Mouse (Mus musculus): ENCODE measurements at regions not wholly inside any gene's neighbourhood (a gene's known extent, or its start where the extent isn't known, plus 50 kb on each side); places are given as distances from the start of the nearest gene placed in this dataset.

DNA sequence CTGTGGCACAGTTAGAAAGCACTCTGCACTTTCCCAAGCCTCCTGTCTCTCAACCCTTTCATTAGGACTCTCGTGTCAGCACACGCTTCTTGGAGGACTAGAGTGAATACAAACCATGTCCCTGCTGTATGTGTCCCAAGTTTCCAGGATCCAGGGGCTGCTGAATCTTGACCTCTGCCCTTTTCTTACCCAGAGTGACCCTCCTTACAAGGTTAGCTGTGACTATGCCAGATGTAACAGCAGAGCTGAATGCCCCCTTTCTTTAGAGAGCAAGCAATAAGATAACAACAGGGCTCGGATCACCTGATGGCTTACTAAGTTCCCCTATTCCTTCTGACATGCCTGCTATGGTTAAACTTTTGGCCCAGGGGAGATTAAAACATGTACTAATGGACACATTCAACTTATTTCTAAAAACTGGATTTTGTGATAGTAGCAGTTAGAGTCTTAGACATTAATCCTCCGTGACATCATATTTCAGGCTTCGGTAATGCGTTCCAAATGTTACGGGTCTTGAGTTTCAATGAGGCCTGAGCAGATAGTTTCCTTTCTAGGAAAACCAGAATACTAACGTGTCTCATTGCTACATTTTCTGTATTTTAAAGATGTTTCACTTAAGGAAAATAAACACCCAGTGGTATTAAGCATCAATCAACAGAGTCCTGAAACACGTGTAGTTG is 607.0 kb downstream of the Dhx35 start:
- DNase-seq, result no peak

DNA sequence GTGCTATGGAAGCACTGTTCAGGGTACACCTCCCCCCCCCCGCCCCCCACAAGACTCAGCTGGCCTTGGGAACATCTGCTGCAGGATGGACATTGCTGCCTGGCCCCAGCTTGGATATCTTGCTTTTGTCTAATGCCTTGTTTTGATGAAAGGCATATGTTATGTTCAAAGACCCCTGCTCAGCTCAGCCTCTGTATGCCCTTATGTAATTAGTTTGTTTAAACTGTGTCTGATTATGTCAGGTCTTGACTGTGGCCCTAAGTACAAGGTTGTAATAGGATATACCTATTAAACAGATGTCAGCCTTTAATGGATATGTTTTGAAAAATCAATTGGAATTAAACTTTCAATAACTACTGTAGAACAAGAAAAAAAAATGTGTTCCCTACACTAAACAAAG is 610.3 kb downstream of the Dhx35 start:
- DNase-seq, result no peak

DNA sequence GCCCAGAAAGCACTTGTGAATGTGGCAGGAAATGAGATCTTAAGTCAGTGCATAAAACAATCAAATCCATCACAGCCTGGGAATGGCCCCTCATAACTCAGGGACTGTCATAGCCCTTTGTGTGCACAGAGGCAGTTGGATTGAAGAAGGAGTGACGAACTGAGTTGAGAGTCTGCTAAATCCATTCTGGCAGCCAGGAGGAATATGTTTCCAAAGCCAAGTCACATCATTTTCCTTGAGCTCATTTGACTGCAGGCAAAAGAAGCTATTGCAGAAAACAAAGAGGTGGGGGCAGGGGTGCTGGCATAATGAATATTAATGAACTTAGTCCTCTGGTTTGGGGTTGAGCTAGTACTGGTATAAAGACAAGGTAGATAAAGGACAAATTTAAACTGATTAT is 620.0 kb downstream of the Dhx35 start:
- no peak for DNase-seq

DNA sequence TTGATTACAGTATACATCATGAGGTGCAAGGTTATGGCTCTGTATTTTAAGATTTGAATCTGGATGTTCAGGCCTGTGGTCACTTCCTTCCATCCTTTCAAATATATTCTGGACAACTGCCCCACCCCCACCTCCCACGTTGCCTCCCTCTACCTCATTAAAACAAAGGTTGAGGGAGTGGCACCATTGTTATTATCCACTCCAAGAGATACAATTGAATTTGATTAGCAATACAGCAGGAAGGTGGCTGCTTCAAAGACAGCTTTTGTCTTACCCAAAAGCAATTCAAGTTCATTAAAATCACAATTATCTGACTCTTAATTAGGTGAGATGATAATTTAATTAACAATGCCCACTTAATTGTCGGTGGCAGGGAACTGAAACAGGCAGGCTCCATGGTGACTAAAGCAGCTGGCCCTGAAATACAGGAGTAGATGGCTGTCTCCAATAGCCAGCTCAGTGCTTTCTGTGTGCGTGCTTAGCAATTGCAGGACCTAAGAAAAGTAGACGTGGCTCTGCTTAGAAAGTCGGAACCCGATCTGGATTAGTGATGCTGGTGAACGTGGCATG is 623.8 kb downstream of the Dhx35 start:
- DNase-seq, result no peak

DNA sequence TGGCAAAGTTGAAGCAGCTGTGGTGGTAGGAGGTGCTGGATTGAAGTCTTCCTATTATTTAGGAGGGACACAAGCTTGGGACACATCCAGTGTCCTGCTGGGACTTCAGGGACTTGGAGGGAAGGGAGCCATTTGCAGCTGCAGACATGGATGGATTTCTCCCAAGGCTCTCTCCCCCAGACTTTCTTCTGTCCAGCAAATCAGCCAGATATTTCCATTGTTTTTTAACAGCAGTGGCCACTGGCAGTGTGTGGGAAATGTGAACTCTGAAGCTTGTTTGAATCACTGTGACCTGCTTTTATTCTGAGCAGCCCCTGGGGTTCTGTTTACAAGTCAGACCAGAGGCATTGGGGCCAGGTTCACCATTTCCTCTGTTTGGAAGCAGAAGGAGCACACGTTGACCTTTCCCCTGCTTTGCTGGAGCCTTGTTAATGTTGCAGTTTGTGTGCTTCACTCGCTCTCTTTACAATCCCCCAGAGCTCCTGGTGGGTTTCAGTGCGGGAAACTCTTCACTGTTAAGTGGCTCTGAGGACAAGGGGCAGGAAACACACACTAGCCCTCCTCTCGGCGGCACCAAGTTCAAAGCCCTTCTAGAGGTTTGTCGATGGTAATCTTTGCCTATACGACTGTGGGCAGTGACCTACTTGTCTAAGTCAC is 627.8 kb downstream of the Dhx35 start:
- no peak for DNase-seq

DNA sequence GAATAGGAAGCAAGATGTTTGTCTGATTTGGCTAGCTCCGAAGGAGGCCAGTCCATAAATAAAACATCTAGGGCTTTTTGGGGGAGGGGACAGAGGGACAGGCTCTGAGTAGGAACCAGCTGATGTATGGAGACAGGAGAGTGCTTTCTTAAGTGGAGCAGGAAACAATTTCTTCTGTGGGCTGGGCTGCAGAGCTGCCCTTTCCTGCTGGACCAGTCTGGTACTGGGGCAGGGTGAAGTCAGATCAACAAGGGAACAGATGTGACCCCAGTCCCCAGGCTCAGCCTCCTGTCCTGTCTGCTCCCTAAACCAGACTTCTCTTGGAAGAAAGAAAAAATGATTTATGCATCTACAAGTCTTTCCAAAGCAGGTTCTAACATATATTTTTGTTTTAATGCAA is 633.6 kb downstream of the Dhx35 start:
- no peak for DNase-seq

DNA sequence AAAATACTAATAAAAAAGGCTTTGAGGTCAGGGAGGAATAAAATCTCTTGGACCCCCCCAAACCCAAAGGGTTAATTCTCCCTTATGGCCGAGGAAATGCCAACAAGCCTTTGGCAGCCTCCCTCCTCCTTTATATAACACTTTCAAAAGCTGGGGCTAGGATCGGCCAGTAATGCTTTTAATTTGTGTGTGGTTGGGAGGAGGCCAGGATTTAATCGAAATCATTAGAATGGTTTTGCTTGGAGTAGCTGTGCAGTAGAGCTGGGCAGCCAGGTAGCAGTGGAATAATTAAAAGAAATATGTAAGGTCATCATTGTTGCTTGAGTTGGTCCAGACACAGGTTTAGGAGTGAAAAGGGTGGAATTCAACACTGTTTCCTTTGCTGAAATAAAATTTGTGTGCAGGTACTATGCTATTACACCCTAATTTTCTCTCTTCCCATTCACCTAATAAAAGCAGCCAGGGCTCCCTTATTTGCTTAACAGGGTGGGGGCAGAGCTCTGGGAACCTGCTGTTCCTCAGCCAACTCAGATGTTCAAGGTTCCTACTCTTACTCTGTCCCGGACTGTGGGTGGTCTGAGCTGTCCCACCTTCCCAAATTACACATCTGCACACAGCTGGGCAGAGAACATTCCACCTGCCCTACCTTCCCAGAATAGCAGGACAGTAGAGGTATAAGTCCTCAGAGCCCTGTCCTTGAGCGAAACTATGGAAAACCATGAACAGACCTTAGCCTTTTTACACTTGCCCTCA is 636.1 kb downstream of the Dhx35 start:
- DNase-seq, result no peak

DNA sequence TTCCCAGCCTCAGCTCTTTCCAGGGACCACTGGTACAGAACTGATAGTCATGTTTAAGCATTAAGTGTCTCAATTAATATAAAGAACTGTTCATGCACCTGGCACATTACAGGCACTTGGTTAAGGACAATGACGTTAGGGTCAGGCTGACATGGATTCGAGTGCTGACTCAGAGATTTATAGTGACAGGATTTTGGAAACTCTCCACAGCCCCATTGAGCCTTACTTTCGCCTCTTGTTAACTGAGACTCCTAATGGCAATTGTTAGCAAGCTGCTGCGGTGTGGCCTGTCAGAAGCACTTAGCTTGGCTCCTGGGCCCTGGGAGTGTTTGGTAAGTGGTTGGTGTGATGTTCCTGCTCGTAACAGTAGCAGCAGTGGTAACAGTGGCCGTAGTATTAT is 644.4 kb downstream of the Dhx35 start:
- no peak for DNase-seq

DNA sequence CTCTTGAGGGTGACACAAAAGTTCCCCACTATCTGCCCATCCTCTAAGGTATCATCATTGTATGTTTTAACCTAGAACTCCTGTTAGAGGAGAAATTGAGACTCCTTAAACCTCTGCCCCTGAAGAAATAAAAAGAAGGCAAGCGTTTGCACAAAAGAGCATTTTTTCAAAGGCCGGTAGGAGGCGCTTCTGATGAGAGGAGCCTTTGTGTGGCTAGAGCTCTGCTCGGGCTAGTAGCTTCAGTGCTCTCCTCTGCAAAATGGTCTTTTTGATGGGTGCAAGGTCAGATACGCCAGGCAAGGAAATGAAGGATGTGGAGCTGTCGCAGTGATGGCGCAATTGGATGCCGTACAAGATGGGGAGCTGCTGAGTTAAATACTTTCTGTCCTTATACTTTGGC is 649.0 kb downstream of the Dhx35 start:
- peak; percentile 3 for DNase-seq

DNA sequence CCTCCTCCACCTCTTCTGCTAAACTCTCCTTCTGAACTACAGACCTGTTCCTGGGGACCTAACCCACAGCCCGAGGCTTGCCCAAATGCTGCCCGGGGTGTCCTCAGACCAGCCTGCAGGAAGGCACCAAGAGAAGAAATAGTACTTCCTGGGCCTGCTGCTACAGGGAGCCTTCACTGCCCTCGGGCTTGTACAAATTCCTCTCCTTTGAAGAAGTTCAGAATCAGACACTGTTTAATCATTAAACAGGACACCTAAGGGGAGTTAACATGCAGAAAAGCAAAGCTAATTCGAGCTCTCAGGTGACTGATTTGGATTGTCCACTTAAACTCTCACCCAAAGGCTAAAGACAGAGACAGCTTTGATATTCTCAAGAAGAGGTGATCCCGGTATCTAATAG is 651.8 kb downstream of the Dhx35 start:
- DNase-seq, result no peak

DNA sequence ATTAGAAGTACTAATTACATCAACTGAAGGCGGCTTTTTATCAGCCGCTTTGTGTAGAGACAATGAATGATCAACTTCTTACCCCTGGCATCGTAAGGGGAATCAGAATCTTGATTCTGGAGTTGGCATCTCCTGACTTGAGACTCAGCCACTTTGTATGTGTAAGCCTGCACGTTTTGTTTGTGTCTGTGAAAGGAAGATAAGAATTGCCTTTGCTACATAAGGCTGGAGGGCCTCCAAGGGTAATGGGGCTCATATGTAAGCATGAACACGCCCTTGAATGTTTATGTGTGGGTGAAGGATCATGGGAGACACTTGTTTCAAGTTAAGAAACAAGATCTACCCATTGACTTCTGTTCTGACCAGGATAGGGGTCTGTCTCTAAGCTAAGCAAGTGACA is 652.3 kb downstream of the Dhx35 start:
- no peak for DNase-seq

DNA sequence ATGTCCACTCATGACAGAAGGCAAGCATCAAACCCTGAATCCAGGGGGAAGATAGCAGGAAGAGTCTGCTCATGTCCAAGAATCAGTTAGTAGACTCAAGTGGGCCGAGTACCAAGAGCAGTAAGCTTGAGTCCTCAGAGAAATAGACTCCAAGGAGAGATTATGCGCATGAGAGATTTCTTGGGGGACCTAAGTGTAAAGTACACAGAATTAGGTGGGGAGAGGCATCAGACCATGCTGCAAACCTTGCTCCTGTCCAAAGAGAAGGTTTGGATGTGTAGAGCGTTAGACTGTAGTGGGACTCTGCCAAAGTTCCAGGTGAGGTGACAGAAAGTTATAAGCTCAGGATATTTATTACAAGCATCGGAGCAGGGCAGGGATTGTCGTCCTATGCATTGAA is 654.4 kb downstream of the Dhx35 start:
- no peak for DNase-seq

DNA sequence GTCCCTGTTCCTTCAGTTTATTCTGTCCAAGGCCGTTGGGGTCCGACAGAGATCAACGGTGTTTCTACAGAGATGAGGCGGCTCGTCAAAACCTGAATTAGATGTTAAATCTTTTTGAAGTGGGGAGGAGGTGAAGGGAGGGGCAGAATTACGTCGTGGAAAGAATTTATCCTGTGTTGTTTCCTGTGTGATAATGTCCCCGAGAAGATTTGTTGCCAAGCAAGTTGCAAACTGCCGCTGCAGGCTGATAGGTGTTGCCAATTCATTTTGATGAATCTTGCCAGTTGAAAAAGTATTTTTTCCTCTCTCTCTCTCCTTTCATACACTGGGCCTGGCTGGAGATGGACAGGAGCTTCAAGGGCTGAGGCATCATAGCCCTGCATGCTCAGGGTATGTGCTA is 656.8 kb downstream of the Dhx35 start:
- DNase-seq, result no peak

DNA sequence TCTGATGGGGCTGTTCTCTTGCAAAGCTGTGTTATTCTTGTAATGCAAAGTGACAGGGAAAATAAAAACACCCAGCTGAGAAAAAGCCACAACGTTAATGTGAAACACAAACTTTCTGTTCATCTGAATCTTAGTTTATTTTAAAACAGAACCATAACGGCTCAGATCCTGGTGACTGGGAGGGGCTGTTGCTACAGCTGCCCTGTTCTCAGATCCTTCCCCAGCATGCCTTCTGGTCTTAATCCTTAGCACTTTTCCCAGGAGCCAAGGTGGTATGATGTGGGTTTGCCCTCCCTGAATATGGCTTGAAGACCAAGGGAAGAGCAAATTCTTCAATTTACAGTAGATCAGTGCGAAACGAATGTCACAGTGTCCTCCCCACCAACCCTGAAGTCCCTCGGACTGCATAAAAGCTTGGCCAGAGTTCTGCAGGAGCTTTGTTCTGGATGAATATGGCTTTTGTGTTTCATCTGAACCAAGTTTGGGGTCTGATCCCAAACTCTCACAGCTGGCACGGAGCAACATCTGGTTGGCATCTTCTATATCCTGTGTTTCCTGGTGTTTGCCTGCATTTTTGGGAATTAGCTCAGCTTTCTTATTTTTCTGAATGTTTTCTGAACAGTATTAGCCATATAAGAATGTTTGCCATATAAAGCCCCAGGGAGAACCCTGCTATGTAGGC is 686.9 kb downstream of the Dhx35 start:
- DNase-seq, result no peak

DNA sequence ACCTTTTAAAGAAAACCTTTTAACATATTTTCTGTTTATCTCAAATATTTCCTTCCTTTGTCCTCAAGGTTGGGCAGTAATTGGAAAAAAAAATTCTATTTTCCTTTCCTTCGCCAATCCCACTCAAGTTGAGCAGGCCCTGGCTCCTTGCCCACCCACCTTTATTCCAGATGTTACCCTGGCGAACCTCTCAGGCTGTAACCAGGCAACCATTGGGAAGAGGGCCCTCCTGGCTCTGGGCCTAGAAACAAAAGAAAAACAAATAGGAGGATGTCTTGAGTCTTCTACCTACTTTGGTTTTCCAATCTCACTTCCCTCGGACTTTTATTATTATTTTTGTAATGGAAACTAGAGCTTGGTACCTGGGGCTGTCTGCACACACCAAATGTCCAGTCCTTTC is 696.5 kb downstream of the Dhx35 start:
- no peak for DNase-seq

DNA sequence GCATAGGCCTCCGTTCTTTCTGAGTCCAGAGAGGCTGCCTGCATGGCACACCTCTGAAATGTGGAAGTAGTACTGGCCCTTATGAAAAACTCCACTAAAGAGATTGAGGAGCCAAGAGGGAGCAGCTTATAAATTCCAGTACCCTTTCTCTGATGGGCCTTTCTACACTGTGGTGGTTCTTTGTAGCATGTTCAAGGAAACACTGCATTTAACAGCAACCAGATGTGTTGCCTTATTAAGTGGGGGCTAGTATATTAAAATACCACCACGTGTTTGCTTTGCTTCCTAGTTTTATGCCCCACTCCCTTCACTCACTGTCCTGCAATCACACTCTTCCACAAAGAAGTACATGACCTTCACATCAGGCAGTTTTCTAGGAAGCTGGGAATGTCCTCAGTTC is 704.1 kb downstream of the Dhx35 start:
- no peak for DNase-seq

DNA sequence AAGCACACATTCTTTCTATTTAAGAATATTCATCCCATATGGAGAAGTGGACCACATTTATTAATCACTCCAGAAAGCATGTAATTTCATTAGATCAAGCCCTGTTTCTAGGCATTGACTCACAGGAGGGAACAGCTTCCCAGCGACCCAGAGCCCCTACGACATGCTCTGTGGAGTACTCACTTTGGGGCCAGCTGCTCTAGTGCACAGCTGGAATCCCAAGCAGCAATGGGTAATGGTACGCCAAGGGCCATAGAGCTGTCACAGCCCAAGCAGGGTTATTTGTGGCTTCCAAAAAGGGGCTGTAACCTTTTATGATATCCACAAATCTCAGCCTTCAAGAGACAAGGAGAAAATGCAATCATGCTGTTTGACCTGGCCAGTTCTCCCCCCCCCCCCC is 706.4 kb downstream of the Dhx35 start:
- DNase-seq, result no peak

DNA sequence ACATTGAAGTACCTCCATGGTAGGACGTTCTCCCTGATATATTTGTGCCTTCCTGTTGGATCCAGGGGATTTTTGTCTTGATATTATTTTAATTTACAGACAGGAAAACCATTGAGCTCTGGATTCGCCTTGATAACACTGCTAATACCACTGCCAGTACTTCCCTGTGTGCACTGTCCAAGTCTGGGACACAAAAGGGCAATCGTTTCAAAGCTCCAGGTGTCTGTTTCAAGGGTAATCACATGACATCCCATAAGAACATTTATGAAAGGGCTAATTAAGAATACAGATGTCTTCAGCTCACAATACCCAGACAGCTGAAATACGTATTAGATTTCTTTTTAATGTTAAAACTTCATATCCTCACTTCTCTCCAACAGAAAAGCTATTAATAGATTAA is 724.5 kb downstream of the Dhx35 start:
- DNase-seq, result no peak

DNA sequence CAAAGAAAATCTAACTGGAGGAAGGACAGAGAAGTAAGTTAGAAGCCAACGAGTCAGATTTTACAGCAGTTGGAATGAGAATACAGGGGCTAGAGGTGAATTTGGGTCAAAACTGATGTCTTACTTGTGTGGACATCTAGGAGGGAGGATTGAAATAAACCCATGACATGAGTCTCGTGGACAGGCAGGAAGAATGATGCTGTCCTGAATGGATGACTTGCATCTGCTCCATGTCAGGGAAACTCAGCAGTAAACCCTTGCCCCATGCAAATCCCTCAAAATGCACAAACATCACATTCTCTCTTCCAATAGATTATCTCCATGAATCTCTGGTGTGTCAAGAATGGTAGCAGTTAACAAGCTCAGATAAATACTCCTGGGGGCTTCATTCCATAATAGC is 729.1 kb downstream of the Dhx35 start:
- no peak for DNase-seq

DNA sequence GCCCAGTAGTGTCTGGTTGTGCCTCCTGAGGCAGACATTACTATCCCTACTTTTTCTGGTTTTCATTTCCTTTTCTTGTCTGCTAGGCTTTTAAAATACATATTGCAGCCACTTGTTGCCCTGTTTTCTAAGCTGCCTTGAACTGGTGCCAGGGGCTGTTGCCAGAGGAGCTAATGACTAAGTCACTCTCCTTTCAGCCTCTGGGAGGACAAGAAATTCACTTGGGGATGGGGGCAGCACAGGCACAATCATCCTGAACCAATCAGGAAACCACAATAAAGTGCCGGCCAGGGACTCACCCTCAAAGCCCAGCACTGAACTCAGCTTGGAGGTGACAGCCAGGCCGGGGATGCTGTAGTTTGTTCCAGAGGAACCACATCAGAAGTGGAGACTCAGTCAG is 740.3 kb downstream of the Dhx35 start:
- DNase-seq, result no peak

DNA sequence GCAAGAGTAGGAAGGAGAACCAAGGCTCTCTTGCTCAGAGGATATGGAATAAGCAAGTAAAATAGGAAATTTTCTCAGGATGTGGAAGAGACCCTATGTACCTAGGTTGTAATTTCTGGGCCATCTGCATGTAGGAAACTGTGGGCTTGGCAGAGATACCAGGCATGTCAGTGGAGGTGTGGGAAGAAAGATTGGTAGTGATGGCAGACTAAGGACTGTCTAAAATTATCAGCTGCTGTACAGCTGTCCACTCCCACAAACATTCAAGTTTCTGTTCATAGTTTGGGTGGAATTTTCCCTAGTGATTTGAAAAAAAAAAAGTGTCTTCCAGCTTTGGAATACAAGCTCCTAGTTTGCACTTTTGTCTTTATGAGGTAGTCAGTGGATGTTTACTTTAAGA is 744.7 kb downstream of the Dhx35 start:
- DNase-seq, result no peak

DNA sequence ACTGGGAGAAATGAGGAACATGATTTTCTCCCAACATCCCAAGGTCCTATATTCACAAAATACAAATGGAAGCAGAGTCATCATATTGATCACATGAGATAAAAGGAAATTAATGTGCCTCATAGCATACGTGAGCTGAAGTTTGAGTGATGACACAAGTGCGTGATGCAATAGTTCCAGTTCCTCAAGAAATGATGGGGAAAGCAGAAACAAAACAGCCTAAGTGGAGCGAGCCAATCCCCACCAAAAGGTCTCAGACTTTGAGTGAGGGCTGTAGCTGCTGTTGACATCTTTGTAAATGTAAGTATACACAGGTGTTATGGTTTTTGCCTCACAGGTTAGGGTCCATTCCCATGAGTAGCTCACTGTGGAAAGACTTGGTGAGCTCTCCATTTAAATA is 763.0 kb downstream of the Dhx35 start:
- no peak for DNase-seq

DNA sequence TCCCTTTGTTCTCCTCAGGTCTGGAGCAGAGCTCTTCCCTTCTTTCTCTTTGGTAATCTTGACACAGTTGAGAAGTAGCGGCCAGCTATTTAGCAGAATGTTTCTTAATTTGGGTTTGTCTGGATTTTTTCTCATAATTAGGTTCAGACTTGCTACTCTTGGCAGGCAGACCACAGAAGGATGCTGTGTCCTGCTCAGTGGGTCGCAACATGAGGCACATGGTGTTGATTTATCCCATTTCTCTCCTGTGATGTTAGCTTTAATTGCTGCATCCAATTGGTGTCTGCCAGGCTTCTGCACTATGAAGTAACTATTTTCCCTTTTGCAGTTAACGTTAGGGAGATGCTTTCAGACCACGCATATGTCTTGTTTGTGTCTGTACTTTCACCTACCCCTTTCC is 768.7 kb downstream of the Gm826 start:
- no peak for DNase-seq

DNA sequence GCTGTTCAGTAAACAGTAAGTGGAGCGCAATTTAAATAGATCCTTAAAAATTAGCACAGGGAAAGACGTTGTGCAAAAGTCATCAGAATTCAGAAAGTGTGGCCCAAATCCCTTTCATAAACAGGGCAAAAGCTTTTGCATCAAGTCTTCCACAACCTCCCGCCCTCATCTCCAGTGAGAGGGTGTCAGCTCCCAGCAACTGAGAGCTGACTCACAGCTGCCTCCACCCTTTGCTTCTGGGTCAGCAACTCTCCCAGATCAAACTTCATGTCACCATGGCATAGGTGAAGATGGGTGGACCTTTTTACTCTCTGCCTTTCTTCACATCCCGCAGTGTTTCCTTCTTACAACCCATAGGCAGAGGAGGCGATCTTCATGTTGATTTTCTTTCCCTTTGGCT is 768.0 kb downstream of the Gm826 start:
- DNase-seq, result no peak

All from cerebellum, adult 8-10 months (tissue).